Mouse (Mus musculus): Measurements from ENCODE around the gene Ciapin1. TPM values are rescaled to one million over a fixed set of nuclear protein-coding genes. Genes with fewer than 3 reads are reported as not detected.

The Ciapin1 gene
- polyA plus RNA-seq, 1 experiment from 2014 or later = 180 TPM

DNA sequence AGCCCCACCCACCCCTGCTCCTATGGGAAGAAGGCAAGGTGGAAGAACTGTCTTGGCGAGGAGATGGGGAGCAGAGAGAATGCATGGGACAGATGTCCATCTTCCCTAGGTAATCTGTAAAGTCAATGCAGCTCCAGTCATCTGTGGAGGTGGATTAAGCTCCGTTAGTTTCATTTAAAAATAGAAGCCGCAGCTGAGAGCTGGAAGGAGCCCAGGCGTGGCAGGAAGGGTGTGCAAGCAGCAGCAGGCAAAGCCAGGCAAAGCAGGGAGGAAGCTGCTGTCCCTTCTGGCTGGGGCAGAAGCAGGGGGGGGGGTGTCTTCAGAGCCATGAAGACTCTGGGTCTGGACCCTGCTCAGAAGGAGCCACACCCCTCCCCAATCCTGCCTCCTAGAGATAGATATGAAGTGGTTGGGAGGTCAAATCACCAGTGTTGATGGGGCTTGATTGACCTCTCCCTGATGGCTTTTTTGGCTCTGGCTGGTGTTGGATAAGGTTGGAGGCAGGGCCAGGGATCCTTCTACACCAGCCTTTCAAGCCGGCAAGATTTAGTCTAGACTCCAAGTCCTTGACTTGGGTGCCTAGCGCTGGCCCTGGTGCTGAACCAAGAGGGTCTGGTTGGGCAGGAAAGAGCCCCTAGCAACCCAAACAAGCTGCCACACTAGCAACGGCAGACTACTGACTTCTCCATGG, 37.7 kb downstream of the Ciapin1 start:
- Histone ChIP-seq H3K4me3 (no peak overlapping the region), H3K9me3 (no peaks in the 10 kb centered on the region), H3K27me3 (ENCODE audit: poor library complexity, severe bottlenecking) (no peaks in the 10 kb centered on the region), H3K36me3 (replicated peaks) (no peaks in the 10 kb centered on the region), H3K27ac (no peak overlapping the region), H3K4me1 (peaks cover 12% of the 10 kb centered on the region)
- WGBS = 68% methylated on average over 7 of the region's 7 CpGs
- no peak for DNase-seq (ENCODE audit: extremely low spot score, low spot score)

GRCm38 (mm10) chr8:94794782-94795181, 43.4 kb downstream of the Ciapin1 start:
- 95% methylated on average over 2 of the region's 2 CpGs for WGBS
- no peaks in the 10 kb centered on the region for H3K27me3 ChIP-seq (ENCODE audit: poor library complexity, severe bottlenecking)
- H3K36me3 ChIP-seq (replicated peaks) = no peaks in the 10 kb centered on the region
- peaks cover 5% of the 10 kb centered on the region for H3K4me1 ChIP-seq
- H3K9me3 ChIP-seq = no peaks in the 10 kb centered on the region
- no peak overlapping the region for H3K27ac ChIP-seq
- no peak for DNase-seq (ENCODE audit: extremely low spot score, low spot score)
- no peak overlapping the region for H3K4me3 ChIP-seq

DNA sequence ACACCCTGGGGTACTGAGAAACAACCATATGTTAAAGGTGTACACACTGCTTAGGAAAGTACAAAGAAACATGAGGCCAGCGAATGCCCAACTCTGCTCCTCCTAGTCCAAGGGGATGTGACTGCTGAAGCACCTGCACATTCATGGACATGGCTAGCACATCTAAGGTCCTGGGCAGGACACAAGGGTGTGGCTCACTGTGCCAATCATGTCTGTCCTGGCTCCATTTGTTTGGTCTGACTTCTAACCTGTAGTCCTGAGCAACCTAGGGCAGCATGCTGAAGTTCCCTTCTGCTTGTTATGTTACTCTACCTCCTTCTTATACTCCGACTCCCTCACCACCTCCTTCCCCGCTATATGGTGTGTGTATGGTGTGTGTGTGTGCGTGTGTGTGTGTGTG, 43.8 kb downstream of the Ciapin1 start:
- DNase-seq (ENCODE audit: extremely low spot score, low spot score) = no peak
- WGBS = 87% methylated on average over 4 of the region's 4 CpGs
- Histone ChIP-seq H3K27me3 (ENCODE audit: poor library complexity, severe bottlenecking) (no peaks in the 10 kb centered on the region), H3K4me3 (no peak overlapping the region), H3K36me3 (replicated peaks) (no peaks in the 10 kb centered on the region), H3K9me3 (no peaks in the 10 kb centered on the region), H3K27ac (no peak overlapping the region), H3K4me1 (peaks cover 10% of the 10 kb centered on the region)

DNA sequence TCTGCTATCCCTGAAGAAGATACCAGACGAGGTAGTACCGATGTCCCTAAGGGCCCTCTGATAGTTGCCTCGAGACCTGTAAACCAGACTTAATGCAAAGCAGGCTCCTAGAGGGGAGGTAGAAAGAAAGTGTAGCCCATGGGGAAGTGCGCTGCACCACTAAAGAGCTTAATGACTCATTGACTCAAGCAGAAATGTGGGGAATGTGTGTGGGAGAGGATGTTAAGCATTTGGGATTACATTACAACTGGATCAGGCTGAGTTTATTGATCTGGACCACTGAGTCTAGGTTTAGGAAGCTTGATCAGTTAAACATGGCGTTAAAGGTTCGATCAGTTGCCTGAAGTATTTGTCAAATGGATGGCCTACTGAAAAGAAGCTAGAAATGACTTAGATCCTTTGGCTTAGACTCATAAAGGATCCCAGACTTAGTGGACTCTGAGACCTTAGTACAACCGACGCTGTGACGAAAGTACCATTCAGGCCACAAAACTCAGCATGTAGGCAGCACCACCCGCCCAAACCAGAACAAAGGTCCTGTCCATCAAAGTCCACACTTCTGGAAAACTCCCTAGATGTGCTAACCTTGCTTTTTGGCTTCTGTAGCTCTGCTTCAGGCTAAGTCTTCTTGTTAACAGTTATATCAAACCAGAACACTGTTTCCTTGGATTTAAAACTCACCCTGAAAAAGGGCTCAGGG, 48.8 kb downstream of the Ciapin1 start:
- no peaks in the 10 kb centered on the region for H3K36me3 ChIP-seq (replicated peaks)
- 59% methylated on average over 10 of the region's 10 CpGs for WGBS
- peaks cover 29% of the 10 kb centered on the region for H3K4me1 ChIP-seq
- DNase-seq (ENCODE audit: extremely low spot score, low spot score) = no peak
- H3K9me3 ChIP-seq = no peaks in the 10 kb centered on the region
- no peaks in the 10 kb centered on the region for H3K27me3 ChIP-seq (ENCODE audit: poor library complexity, severe bottlenecking)
- H3K4me3 ChIP-seq = no peak overlapping the region
- H3K27ac ChIP-seq = 0 out of 2 replicates have a peak overlapping the region, but pooled peaks have one; percentile 16

DNA sequence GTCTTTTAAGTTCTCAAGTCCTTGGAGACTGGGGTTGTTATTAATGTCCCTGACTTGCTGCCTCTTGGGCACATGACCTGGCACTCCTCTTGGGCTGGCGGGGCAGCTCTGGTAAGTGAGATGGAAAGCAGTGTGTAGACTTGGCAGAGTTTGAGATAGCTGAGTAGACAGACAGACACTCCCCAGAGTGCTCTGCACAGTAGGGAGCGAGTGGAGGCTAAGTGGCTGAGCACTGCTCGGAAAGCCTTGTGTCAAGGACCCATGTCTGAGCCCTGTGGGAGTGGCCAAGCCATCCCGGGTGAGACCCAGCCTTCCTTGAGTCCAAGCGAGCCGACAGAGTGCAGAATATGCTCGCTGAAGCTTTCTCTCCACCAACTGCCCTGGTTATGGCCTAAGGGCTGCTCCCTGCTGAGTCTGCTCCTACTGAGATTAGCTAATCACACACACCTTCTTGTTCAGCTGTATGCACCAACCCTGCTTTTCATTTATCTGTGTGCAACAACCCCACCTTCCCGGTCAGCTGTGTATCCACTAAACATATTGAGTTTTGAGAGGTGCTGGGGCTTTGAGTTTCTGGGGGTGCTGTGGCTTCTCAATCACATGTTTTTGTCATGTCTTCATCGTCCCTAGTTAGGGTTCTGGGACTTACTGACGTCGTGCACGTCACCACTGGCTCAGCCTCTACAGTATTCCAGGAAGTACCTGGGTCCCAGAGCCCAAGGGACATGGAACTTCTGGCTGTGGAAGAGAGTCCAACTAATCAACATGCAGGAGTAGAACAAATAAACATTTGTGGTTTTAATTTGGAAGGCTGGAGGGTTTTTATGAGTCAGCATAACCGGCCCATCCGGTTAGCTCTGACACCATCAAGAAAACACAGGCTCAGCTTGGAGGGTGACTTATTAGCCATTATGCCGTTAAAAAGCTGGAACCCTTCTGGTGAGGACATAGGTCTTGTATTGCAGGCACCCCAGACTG, 50.3 kb downstream of the Ciapin1 start:
- WGBS = 72% methylated on average over 15 of the region's 15 CpGs
- no peaks in the 10 kb centered on the region for H3K36me3 ChIP-seq (replicated peaks)
- H3K4me3 ChIP-seq = no peak overlapping the region
- H3K4me1 ChIP-seq = peaks cover 29% of the 10 kb centered on the region
- no peak for DNase-seq (ENCODE audit: extremely low spot score, low spot score)
- H3K9me3 ChIP-seq = no peaks in the 10 kb centered on the region
- H3K27me3 ChIP-seq (ENCODE audit: poor library complexity, severe bottlenecking) = no peaks in the 10 kb centered on the region
- 0 out of 2 replicates have a peak overlapping the region, but pooled peaks have one; percentile 26 for H3K27ac ChIP-seq

- Histone ChIP-seq H3K27me3 (ENCODE audit: poor library complexity, severe bottlenecking) (no peaks in the 10 kb centered on the region; the same call in 1 of the 2 replicates), H3K36me3 (replicated peaks) (no peaks in the 10 kb centered on the region), H3K4me1 (peaks cover 41% of the 10 kb centered on the region), H3K9me3 (no peaks in the 10 kb centered on the region), H3K4me3 (no peak overlapping the region), H3K27ac (no peak overlapping the region)
- WGBS = 75% methylated on average over 6 of the region's 6 CpGs
- no peak for DNase-seq (ENCODE audit: extremely low spot score, low spot score)
Measured at GRCm38 (mm10) chr8:94785995-94786595, 52.1 kb downstream of the Ciapin1 start.

DNA sequence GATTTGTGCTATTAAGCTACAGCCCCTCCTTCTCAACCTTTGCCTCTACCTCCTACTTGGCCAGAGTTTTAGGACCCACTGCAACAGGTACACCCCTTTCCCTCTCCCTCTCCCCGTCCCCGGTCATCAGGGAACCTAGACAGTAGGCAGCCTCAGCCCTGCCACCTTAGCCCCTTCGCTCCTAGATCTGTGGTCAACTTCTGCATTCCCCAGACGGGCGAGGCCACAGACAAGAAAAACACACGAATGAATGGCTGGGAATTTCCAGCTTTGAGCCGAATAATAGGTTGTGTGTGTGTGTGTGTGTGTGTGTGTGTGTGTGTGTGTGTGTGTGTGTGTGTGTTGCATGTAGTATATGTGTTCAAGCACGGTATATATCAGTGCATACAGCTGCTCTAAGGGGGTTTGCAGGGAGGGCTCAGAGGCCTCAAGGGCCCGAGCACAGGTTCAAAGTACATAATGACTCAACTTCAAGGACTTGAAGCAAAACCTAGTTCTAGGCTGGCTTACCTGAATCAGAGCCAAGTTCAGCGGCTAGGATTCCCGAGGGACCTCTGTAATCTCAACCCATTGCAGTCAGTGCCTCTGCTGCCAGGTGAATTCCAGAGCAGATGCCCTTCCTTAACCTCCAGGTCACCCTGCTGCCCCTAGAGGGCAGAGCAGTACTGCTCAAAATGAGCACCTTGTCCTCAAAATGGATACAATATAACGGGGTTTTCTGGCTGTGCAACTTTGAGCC, 52.7 kb downstream of the Ciapin1 start:
- H3K4me1 ChIP-seq = peaks cover 47% of the 10 kb centered on the region
- 72% methylated on average over 12 of the region's 12 CpGs for WGBS
- DNase-seq (ENCODE audit: extremely low spot score, low spot score) = no peak
- H3K36me3 ChIP-seq (replicated peaks) = peaks cover under 1% of the 10 kb centered on the region; the same call in 1 of the 2 replicates
- no peaks in the 10 kb centered on the region; the same call in 1 of the 2 replicates for H3K27me3 ChIP-seq (ENCODE audit: poor library complexity, severe bottlenecking)
- H3K27ac ChIP-seq = no peak overlapping the region
- no peaks in the 10 kb centered on the region for H3K9me3 ChIP-seq
- no peak overlapping the region for H3K4me3 ChIP-seq

DNA sequence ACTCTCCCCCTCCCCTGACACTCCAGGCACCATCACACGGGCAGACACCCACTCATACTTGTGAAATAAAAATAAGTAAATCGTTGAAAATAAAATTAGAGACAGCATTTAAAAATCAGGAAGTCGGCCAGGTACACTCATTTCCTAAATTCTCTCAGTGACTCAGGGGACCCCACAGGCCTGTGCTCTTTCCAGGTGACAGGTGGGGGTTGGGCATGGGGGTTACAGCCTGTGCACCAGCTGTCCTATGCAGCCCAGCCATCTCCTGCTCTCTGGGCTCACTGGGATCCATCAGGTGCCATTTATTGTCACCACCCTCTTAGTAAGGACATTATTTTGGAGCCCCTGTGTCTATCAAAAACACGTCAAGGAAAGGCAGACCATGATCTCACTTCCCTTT, 54.3 kb downstream of the Ciapin1 start:
- Histone ChIP-seq H3K27ac (no peak overlapping the region), H3K4me1 (peaks cover 38% of the 10 kb centered on the region), H3K27me3 (ENCODE audit: poor library complexity, severe bottlenecking) (no peaks in the 10 kb centered on the region; the same call in 1 of the 2 replicates), H3K4me3 (no peak overlapping the region), H3K9me3 (no peaks in the 10 kb centered on the region), H3K36me3 (replicated peaks) (peaks cover 11% of the 10 kb centered on the region; the same call in 1 of the 2 replicates)
- DNase-seq (ENCODE audit: extremely low spot score, low spot score) = no peak
- 82% methylated on average over 4 of the region's 4 CpGs for WGBS

- 9% methylated on average over 11 of the region's 11 CpGs for WGBS
- 0 out of 2 replicates have a peak overlapping the region, but pooled peaks have one; percentile 51 for H3K27ac ChIP-seq
- peaks cover 11% of the 10 kb centered on the region; the same call in 1 of the 2 replicates for H3K36me3 ChIP-seq (replicated peaks)
- H3K4me3 ChIP-seq = peak overlapping the region; percentile 22
- H3K27me3 ChIP-seq (ENCODE audit: poor library complexity, severe bottlenecking) = no peaks in the 10 kb centered on the region; the same call in 1 of the 2 replicates
- no peak for DNase-seq (ENCODE audit: extremely low spot score, low spot score)
- H3K4me1 ChIP-seq = peaks cover 39% of the 10 kb centered on the region
- no peaks in the 10 kb centered on the region for H3K9me3 ChIP-seq
Measured at GRCm38 (mm10) chr8:94781838-94782235, 56.3 kb downstream of the Ciapin1 start.

DNA sequence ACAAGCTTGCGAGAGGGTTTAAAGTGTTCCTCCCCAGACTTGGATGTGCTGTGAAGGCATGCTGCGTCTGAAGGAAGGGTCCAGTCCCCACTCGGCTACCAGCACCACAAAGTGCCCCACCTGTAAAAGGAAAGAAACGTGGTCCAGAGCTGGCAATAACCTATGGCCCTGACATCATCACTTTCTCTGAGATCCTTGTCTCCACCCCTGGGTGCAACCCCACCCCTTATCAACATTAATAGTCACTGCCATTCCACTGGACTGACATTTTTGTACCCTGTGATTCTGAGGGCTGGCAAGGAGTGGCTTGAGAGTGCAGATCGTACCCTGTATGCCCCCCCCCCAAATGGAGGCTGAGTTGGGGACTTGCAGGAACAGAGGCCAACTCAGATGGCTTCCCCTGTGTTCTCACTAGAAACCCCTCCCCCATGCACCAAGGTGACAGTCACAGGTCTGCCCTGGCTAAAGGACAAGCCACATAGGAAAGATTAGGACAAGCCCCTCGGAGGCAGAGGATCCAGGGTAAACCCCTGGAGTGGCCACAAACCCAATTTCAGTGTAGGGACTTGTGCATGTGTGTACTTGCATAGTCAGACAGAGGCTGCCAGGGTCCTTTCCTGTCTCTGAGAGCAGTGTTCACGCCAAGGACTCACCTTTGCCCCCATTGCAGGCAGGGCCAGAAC, 56.9 kb downstream of the Ciapin1 start:
- DNase-seq (ENCODE audit: extremely low spot score, low spot score) = no peak
- WGBS = 61% methylated on average over 7 of the region's 7 CpGs
- Histone ChIP-seq H3K4me1 (peaks cover 39% of the 10 kb centered on the region), H3K27me3 (ENCODE audit: poor library complexity, severe bottlenecking) (no peaks in the 10 kb centered on the region; the same call in 1 of the 2 replicates), H3K27ac (0 out of 2 replicates have a peak overlapping the region, but pooled peaks have one; percentile 51), H3K4me3 (0 out of 2 replicates have a peak overlapping the region, but pooled peaks have one; percentile 22), H3K36me3 (replicated peaks) (peaks cover 11% of the 10 kb centered on the region; the same call in 1 of the 2 replicates), H3K9me3 (no peaks in the 10 kb centered on the region)

Measured in forebrain, embryonic 10.5 days (tissue).